Mouse (Mus musculus): ENCODE measurements around the gene D17Wsu92e.

The D17Wsu92e gene

GRCm38 (mm10) chr17:27734344-27735073 lies 85.9 kb downstream of the D17Wsu92e start:
- DNase-seq, result no peak

DNA sequence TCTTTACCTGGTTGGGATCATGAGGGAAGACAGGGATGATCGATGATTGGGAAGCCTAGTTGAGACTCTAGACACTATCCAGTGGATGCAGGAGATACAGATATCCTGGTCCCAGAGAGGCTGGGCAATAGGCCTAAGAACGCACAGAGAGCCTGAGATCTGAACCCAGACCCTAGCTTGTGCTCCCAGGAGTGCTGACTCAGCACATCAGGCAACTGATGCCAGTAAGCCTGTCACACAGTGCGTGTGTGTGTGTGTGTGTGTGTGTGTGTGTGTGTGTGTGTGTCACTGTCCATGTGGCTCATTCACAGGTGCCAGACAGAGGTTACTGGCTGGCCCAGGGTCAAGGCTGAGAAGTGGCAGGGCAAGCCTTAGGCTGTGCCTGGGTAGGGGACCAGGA lies 87.8 kb downstream of the D17Wsu92e start:
- no peak for DNase-seq

DNA sequence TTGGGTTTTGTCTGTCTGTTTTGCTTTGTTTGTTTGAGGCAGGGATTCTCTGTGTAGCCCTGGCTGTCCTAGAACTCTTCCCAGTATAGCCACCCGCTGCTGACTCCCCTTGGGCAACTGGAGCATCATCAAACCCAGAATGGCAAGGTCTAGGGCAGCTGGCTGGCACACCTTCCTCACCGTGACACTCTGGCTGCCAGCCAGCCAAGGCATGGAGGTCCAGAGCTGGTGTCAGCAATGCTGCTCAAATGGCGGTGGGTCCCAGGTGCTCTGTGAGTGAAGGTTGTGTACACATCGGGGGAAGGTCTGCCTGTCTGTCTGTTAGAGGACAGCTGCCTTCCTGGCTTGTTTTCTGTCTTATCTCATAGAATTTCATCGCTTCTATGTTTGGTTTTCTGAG lies 88.3 kb downstream of the D17Wsu92e start:
- no peak for DNase-seq

- no peak for DNase-seq
Observed at GRCm38 (mm10) chr17:27728770-27729169, 91.7 kb downstream of the D17Wsu92e start, which contains the start of gene Spdef. Gene Spdef (minus strand): TSS chr17:27728955.

GRCm38 (mm10) chr17:27726527-27726926 lies 93.9 kb downstream of the D17Wsu92e start:
- no peak for DNase-seq

- no peak for DNase-seq
Observed at GRCm38 (mm10) chr17:27725412-27725811, 95.0 kb downstream of the D17Wsu92e start.

- DNase-seq, result no peak
Observed at GRCm38 (mm10) chr17:27725011-27725410, 95.4 kb downstream of the D17Wsu92e start.

GRCm38 (mm10) chr17:27724327-27724726 lies 96.1 kb downstream of the D17Wsu92e start:
- no peak for DNase-seq

DNA sequence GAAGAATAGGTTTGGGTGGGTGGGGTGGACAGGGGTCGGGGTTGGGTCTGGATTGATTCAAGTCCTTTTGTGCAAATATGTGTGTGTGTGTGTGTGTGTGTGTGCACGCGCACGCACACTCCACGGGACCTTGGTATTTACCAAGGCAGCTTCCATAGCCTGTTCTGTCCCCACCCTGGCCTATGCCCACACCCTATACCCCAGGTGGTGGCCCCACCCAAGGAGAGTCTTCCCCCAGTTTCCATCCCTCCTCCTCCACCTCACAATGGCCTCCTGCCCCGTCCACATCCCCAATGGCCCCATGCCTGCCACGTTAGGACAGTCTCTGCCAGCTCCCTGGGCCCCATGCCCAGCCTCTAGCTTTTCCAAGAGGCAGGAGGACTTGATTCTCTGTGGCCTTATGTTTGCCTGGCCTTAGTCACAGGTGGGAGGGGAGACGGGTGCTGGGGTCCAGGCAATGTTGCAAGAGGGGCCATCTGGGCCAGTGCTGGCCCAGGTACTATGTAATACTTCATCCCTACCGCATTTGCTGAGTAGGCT lies 99.3 kb downstream of the D17Wsu92e start:
- no peak for DNase-seq

- DNase-seq, result no peak
Observed at GRCm38 (mm10) chr17:27720326-27720725, 100.1 kb downstream of the D17Wsu92e start.

GRCm38 (mm10) chr17:27719663-27720062 lies 100.8 kb downstream of the D17Wsu92e start:
- DNase-seq, result no peak

- no peak for DNase-seq
Observed at GRCm38 (mm10) chr17:27718250-27718649, 102.2 kb downstream of the D17Wsu92e start.

GRCm38 (mm10) chr17:27716804-27717203 lies 103.6 kb downstream of the D17Wsu92e start:
- peak in 1 of 2 experiments; percentile 15 for DNase-seq

DNA sequence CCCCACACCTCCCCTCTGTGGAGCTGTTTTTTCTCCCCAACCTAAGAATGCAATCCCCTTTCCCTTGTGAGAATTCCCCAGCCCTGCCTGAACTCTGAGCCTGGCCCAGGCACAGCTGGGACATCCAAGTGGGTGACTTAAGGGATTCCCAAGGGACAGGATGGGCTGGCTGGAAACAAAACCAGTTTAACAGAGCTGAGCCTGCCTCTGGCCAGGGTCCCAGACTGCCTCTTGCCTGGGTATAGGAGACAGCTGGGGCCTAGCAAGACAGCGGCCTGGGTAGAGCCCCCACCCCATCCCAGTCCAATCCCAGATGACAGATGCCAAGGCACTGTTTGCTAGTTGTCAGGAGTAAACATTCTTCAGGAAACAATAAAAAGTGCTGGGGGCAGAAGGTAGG lies 107.6 kb downstream of the D17Wsu92e start:
- DNase-seq, result no peak

DNA sequence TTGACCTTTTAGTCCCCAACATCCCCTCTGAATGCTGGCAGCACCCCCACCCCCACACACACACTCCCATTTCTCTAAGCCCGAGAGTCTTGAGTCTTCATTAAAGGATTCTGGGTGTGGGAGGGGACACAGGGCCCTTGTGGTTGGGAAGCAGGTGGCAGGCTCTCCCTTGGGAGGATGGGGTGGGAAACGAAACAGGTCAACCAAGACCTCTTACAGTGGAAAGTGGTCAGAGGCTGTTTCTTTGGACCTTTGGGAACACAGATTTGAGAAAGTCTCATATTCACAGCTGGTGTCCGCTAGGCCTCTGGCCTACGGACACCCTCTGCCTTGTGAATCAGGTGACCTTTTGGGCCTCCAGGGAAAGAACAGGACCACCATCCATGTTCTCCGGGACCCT lies 110.8 kb downstream of the D17Wsu92e start:
- no peak for DNase-seq

DNA sequence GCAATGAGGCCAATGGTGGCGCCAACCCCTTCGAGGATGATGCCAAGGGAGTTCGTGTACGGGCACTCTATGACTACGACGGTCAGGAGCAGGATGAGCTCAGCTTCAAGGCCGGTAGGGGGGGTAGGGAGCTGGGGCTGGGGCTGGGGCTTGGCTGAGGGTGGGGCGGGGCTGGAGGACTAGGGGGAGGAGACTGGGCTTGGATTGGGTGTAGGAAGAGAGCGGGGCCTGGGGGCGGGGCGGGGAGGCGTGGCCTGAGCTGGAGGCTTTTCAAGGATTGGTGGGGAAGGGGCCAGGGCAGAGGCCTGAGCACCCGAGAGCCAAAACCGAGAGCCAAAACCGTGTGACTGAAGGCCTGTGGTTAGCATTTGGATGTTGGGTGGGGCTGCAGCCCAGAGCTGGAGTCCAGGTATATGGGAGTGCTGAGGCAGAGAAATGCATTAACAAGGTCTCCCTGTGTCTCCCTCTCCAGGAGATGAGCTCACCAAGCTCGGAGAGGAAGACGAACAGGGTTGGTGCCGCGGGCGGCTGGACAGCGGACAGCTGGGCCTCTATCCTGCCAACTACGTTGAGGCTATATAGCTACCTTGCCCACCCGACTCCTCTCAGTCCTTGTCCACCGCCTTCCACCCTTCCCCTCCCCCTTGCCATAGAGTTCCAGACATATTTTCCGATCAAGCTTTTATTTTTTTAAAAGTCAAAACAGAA lies 112.3 kb downstream of the D17Wsu92e start:
- peak; percentile 49 to 59 for DNase-seq

DNA sequence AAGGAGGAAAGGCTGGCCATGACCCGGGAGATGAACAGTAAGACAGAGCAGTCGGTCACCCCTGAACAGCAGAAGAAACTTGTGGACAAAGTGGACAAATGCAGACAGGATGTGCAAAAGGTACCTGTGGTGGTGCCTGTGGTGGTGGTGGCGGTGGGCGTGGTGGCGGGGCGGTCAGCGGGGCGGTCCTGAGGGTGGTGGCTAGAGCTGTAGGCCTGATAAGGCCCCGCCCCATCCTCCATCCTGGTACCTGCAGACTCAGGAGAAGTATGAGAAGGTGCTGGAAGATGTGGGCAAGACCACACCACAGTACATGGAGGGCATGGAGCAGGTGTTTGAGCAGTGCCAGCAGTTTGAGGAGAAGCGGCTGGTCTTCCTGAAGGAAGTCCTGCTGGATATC lies 114.8 kb downstream of the D17Wsu92e start:
- DNase-seq, result no peak

DNA sequence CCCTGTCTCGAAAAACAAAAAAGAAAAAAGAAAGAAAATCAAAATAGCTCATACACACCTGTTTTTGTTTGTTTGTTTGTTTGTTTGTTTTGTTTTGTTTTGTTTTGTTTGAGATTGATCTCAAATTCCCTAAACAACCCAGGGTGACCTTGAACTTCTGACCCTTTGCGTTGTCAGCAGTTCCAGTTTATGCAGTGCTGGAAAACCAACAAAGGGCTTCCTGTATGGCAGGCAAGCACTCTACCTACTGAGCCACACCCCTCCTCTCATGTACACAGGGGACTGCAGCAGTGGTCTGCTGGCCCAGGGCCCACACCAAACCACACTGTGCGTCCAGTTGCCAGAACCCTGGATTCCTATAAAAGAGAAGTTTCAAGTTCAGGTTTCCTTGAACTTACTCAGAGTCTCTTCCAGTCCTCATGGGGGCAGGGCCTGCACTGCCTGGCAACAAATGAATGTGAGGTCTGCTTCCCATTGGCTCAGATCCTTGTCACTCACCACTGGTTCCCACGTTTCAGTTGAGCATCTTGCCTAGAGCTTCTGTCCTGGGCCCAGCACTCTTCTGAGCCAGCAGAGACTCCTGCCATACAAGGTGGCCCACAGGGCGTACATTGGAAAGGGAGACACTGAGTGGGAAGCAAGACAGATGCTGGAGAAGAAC lies 116.4 kb downstream of the D17Wsu92e start:
- no peak for DNase-seq

DNA sequence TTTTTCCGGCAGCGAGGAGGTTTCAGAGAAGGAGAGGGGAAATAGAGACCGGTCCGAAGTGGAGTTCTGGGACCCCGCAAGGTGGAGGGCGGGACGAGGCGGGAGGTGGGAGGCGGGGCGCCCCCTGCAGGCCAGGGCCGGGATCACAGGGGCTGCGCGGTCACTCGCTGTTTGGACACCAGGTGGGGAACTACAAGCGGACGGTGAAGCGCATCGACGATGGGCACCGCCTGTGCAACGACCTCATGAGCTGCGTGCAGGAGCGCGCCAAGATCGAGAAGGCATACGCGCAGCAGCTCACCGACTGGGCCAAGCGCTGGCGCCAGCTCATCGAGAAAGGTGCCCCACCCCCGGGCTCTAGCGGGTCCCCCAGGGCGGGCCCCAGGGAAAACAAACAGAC lies 117.9 kb downstream of the D17Wsu92e start:
- peak; percentile 27 to 34 for DNase-seq

GRCm38 (mm10) chr17:27701856-27702255 lies 118.6 kb downstream of the D17Wsu92e start:
- DNase-seq, result no peak

Data from thymus, postnatal 36 days (tissue).